Mouse (Mus musculus): ENCODE results near the gene Arhgap9. TPM values are rescaled to one million over a fixed set of nuclear protein-coding genes. Genes with fewer than 3 reads are reported as not detected.

Arhgap9 gene
- 0.77 and 1.4 TPM in 2 replicates for polyA plus RNA-seq (2015; fragmentation: Nextera tagmentation; extraction: Ambion mirVana)

DNA sequence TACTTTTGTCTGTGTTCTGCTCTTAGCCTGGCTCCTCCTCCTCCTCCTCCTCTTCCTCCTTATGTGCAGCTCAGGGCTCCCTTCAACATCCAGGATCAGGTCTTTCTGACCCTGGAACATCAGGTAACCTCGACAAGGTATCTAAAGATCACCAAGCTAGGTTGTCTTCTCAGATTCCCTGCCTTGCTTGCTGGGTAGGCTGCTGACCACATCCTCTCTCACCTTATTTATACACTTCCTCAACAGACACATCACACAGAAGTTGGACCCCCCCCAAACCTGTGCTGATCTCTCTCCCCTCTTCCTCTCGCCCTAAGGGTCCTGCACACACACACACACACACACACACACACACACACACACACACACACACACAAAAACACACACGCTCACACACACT is at the start of gene Arhgap9:
Gene Arhgap9 (plus strand): TSS at position 344 of the 400 bp plus-strand sequence.
- Histone ChIP-seq H3K27me3 (peaks cover 53% of the 10 kb centered on the region), H3K9ac (replicated peaks) (no peak within 1 kb of the TSS), H3K4me1 (replicated peaks) (peaks cover 9% of the 10 kb centered on the region), H3K36me3 (no peaks in the 10 kb centered on the region), H3K4me2 (replicated peaks) (no peak within 1 kb of the TSS), H3K4me3 (replicated peaks) (no peak within 1 kb of the TSS), H3K9me3 (no peaks in the 10 kb centered on the region), H3K27ac (no peak within 1 kb of the TSS)
- no peak for ATAC-seq
- WGBS, result 78% methylated on average over 2 of the region's 3 CpGs

DNA sequence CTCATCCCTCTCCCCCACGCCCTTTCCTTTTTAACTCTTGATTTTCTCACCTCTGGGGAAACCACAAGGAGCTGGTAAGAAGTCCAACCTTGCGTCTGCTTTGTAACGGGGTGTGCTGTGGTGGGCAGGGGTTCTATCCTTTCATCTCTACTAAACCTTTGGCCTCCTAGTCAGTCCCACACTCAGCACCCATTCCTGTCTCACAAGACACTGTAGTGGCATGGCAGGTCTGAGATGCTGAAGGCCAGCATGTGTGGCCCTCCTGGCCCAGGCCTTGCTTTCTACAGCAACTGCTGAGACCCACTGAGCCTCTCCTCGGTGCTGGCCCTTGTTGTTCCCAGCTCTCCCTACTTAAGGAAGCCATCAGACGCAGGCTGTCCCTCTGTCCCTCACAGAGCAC is 49.4 kb upstream of the Arhgap9 start:
- Histone ChIP-seq H3K27me3 (no peaks in the 10 kb centered on the region), H3K36me3 (peaks cover 89% of the 10 kb centered on the region), H3K9me3 (no peaks in the 10 kb centered on the region), H3K4me2 (replicated peaks) (no peak overlapping the region), H3K4me1 (replicated peaks) (peaks cover 31% of the 10 kb centered on the region), H3K4me3 (replicated peaks) (no peak overlapping the region), H3K27ac (no peak overlapping the region), H3K9ac (replicated peaks) (no peak overlapping the region)
- ATAC-seq, result no peak
- WGBS, result 88% methylated on average over 5 of the region's 5 CpGs

DNA sequence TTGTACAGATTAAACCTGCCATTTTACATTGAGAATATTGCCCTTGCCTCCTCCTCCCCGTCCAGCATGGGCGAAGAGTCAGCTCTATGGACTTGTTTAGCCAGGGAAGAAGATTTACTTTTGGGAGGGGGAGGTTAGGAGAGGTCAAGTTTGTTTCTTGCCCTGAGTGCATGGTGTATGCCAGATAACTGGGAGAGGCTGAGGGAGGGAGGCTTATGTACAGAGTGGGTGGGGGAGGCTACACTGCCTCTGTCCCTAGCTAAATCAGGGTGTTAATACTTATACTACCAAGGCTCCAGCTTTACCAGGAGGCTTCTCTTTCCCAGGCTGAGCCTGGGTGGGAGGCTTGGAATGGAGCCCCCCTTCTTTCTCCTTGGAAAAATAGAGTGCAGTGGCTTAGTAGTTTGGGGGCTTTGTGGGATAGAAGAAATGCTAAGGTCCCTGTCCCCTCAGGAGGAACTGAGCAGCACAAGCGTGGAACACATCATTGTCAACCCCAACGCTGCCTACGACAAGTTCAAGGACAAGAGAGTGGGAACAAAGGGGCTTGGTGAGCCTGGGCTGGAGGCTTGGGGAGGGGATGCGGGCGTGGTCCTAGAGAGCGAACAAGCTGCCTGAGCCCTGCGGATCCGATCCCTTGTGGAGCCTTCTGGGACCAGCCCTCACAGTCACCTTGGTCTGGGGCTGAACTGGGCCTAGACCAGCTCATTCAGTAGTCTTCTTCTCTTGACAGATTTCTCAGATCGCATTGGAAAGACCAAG is 47.3 kb upstream of the Arhgap9 start:
- peaks cover 96% of the 10 kb centered on the region for H3K36me3 ChIP-seq
- peaks cover 10% of the 10 kb centered on the region for H3K4me1 ChIP-seq (replicated peaks)
- H3K27me3 ChIP-seq, result no peaks in the 10 kb centered on the region
- H3K9me3 ChIP-seq, result no peaks in the 10 kb centered on the region
- no peak overlapping the region for H3K4me2 ChIP-seq (replicated peaks)
- H3K27ac ChIP-seq, result no peak overlapping the region
- WGBS, result 81% methylated on average over 11 of the region's 11 CpGs
- no peak overlapping the region for H3K4me3 ChIP-seq (replicated peaks)
- ATAC-seq, result no peak
- no peak overlapping the region for H3K9ac ChIP-seq (replicated peaks)

DNA sequence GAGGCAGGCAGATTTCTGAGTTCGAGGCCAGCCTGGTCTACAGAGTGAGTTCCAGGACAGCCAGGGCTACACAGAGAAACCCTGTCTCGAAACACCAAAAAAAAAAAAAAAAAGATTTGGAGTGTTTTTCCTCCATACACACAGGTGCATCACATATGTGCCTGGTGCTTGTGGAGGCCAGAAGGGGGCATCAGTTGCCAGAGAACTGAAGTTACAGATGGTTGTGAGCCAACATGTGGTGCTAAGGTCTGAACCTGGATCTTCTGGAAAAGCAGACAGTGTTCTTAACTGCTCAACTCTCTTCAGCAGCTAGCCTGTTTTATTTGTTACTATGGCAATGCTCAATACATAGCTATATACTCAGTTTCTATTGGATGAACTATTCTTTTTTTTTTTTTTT is 42.0 kb upstream of the Arhgap9 start:
- Histone ChIP-seq H3K9me3 (no peaks in the 10 kb centered on the region), H3K36me3 (peaks cover 99% of the 10 kb centered on the region), H3K9ac (replicated peaks) (no peak overlapping the region), H3K27me3 (no peaks in the 10 kb centered on the region), H3K4me3 (replicated peaks) (no peak overlapping the region), H3K4me2 (replicated peaks) (no peak overlapping the region), H3K4me1 (replicated peaks) (peaks cover 4% of the 10 kb centered on the region; the same call in 1 of the 2 replicates), H3K27ac (no peak overlapping the region)
- WGBS, result 95% methylated on average over 2 of the region's 2 CpGs
- ATAC-seq, result no peak

DNA sequence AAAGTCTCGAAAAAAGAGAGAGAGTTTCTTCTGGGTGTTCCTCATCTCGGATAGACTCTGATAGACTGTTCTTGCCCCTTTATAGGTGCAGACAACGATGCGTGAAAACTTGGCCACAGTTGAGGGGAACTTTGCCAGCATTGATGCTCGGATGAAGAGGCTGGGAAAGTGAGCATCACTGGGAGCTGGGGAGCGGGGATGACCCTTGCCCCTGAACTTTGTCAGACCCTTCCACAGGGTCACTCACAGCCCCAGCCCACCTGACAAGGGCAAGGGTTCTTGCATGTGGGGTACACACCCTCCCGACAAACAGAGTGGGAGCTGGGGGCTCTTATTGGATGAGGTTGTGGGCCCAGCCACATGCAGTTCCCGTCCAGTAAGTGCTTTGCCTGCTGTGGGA is 40.4 kb upstream of the Arhgap9 start:
- no peak overlapping the region for H3K27ac ChIP-seq
- H3K4me3 ChIP-seq (replicated peaks), result no peak overlapping the region
- 89% methylated on average over 8 of the region's 8 CpGs for WGBS
- no peaks in the 10 kb centered on the region for H3K9me3 ChIP-seq
- ATAC-seq, result no peak
- H3K27me3 ChIP-seq, result no peaks in the 10 kb centered on the region
- peaks cover 20% of the 10 kb centered on the region for H3K4me1 ChIP-seq (replicated peaks)
- H3K9ac ChIP-seq (replicated peaks), result no peak overlapping the region
- H3K4me2 ChIP-seq (replicated peaks), result no peak overlapping the region
- H3K36me3 ChIP-seq, result peaks cover 99% of the 10 kb centered on the region

DNA sequence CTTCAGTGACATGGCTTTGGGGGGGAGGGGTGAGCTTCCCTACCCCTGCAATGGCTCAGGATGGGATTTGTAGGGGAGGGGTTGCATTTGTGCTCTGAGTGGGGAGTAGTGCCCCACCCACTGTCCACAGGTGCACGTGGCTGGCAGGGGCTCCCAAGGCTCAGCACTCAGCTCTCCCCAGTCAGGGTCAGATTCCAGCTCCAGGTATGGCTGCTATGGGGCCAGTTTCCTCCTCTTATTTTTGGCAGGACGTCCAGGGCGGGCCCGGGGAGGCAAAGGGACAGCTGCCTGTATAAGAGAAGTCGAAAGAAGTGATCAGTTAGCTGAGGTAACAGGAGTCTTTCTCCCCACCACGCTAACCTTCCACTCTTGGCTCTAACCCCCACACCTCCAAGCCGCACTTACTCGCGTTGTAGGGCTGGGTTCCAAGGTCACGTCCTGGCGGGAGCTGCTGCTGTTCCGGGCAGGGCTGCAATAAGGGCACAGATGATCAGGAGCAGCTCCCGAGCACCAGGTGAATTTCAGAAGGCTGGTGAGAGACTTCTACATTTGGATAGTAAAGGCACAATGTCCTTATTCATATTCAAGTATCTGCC is 39.0 kb upstream of the Arhgap9 start:
- 0 out of 2 replicates have a peak overlapping the region, but pooled peaks have one; percentile 45 for H3K27ac ChIP-seq
- 89% methylated on average over 13 of the region's 13 CpGs for WGBS
- no peak overlapping the region for H3K4me2 ChIP-seq (replicated peaks)
- ATAC-seq, result no peak
- H3K27me3 ChIP-seq, result no peaks in the 10 kb centered on the region
- H3K9me3 ChIP-seq, result no peaks in the 10 kb centered on the region
- no peak overlapping the region for H3K9ac ChIP-seq (replicated peaks)
- peaks cover 34% of the 10 kb centered on the region for H3K4me1 ChIP-seq (replicated peaks)
- peaks cover 96% of the 10 kb centered on the region for H3K36me3 ChIP-seq
- no peak overlapping the region for H3K4me3 ChIP-seq (replicated peaks)

DNA sequence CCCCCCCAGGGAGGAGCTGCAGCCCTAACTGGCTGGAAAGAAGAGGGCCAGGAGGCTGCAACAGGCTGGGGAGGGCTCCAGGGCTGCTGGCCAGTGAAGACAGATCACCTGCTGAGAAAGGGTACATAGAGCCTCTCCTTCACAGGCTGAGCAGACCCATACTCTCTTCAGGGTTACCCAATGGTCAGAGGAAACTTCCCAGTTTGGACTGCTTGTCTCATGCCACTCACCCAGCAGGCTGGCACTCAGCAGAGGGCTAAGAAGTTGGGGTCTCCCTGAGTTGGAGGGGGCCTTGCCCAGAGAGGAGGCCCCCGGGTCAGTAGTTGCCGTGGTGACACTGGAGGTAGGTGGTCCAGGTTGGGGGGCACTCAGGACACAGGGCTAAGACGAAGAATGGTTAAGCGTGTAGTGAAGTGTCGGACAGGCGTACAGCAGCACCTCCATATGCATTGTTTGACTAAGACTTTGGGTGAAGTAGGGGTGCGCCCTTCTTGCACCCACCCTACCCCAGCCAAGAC is 37.6 kb upstream of the Arhgap9 start:
- H3K27ac ChIP-seq, result no peak overlapping the region
- 88% methylated on average over 7 of the region's 7 CpGs for WGBS
- peaks cover 81% of the 10 kb centered on the region for H3K36me3 ChIP-seq
- H3K9me3 ChIP-seq, result no peaks in the 10 kb centered on the region
- H3K4me2 ChIP-seq (replicated peaks), result no peak overlapping the region
- no peak overlapping the region for H3K4me3 ChIP-seq (replicated peaks)
- H3K9ac ChIP-seq (replicated peaks), result no peak overlapping the region
- H3K27me3 ChIP-seq, result no peaks in the 10 kb centered on the region
- H3K4me1 ChIP-seq (replicated peaks), result peaks cover 40% of the 10 kb centered on the region
- ATAC-seq, result no peak

DNA sequence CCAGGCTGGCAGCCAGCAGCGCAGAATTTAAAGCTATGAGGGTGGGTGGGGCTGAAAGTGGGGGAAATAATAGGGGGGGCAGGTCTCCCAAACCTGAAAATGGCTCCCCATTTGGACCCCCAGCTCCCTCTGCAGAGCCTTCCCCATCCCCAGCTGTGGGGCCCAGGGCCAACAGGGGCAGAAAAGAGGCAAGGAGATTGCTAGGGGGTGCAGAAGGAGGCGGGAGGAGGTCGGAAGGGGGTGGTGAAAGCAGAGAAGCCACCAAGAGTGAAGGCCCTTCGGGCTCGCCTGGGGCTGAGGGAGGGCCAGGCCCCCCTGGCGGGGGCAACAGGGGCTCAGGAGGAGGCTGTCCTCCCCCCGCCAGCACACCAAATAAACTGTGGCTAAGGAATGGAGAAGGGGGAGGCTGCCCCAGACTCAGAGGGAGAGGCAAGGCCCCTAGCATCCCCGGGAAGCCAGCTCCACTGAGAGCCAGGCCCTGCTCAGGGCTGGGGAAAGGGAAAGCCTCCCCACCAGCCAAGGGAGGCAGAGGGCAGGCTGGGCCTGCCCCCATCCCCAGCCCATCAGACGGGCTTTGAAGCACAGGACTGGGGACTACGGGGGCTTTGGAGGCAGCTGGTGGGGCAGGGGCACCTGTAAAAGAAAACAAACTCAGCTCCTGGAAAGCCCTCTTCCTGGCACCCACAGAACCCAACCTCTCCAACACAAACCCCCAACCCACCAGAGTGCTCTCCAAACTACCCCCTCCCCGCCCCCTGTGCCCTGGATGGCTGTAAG is 36.9 kb upstream of the Arhgap9 start:
- Histone ChIP-seq H3K9me3 (no peaks in the 10 kb centered on the region), H3K36me3 (peaks cover 74% of the 10 kb centered on the region), H3K27me3 (no peaks in the 10 kb centered on the region), H3K4me3 (replicated peaks) (no peak overlapping the region), H3K27ac (0 out of 2 replicates have a peak overlapping the region, but pooled peaks have one; percentile 4), H3K4me1 (replicated peaks) (peaks cover 47% of the 10 kb centered on the region), H3K9ac (replicated peaks) (peak overlapping the region; percentile 82; the same call in 1 of the 2 replicates), H3K4me2 (replicated peaks) (no peak overlapping the region)
- WGBS, result 66% methylated on average over 10 of the region's 11 CpGs
- no peak for ATAC-seq

DNA sequence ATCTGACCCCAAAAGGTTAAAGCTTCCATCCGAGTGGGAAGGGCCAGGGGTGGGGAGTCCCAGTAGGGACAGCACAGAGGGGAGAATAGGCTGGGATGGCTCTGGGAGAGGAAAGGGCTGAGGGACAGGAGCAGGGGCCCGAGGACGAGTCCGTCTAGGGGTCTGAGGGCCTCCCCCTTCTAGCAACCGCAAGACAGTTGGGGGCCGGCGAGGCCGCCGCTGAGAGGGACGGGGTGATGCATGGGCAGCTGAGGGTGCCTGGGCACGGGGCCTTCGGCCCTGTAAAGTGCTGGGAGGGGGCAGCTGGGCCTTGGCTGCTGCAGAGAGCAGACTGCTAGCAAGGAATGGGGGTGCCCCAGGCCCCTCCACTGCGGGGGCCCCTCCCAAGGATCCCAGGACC is 36.1 kb upstream of the Arhgap9 start:
- Histone ChIP-seq H3K4me1 (replicated peaks) (peaks cover 49% of the 10 kb centered on the region), H3K9ac (replicated peaks) (peak overlapping the region; percentile 82; the same call in 1 of the 2 replicates), H3K27ac (peak overlapping the region; percentile 53; the same call in 1 of the 2 replicates), H3K4me3 (replicated peaks) (no peak overlapping the region), H3K27me3 (no peaks in the 10 kb centered on the region), H3K36me3 (peaks cover 67% of the 10 kb centered on the region), H3K9me3 (no peaks in the 10 kb centered on the region), H3K4me2 (replicated peaks) (no peak overlapping the region; the same call in 1 of the 2 replicates)
- no peak for ATAC-seq
- WGBS, result 71% methylated on average over 9 of the region's 13 CpGs

DNA sequence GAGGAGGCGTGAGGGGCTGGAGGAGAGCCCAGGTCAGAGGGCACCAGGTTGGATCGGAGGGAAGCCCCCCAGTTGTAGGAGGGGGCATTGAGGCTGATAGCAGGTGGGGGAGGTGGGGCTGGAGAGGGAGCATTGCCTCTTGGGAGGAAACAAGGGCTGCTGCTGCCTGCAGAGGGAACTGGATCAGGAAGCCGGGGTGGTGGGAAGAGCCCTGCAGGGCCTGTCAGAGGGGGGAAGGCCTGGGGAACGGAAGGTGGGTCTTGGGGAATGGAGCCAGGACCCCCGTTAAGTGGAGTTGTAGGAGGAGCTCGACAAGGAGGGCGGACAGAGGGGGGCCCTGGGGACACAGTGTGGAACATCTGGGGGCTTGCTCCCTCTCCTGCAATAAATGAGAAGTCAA is 35.6 kb upstream of the Arhgap9 start:
- peak overlapping the region; percentile 82; the same call in 1 of the 2 replicates for H3K9ac ChIP-seq (replicated peaks)
- H3K27ac ChIP-seq, result peak overlapping the region; percentile 53
- 61% methylated on average over 7 of the region's 7 CpGs for WGBS
- H3K4me1 ChIP-seq (replicated peaks), result peaks cover 52% of the 10 kb centered on the region
- ATAC-seq, result no peak
- H3K4me3 ChIP-seq (replicated peaks), result peak overlapping the region; percentile 71
- H3K9me3 ChIP-seq, result no peaks in the 10 kb centered on the region
- no peaks in the 10 kb centered on the region for H3K27me3 ChIP-seq
- peaks cover 62% of the 10 kb centered on the region for H3K36me3 ChIP-seq
- H3K4me2 ChIP-seq (replicated peaks), result peak overlapping the region; percentile 86

DNA sequence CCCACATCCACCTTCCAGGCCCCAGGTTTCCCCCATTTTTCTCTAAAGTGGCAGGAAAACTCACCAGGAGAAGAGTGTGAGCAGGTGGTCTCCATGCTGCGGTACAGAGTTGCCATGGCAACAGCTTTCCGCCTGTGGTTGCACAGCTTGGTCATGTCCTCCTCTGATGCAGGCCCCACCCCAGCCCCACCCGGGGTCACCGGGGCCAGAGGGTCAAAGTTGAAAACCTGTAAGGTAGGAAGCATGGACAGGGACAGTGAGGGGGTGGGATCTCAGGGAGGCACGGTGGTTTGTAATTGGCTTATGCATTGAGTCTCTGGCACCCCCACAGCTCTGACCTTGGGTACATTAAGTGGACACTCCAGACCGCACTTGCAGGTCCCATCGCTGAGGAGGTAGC is 35.0 kb upstream of the Arhgap9 start:
- Histone ChIP-seq H3K9ac (replicated peaks) (peak overlapping the region; percentile 82), H3K27ac (peak overlapping the region; percentile 53), H3K27me3 (no peaks in the 10 kb centered on the region), H3K9me3 (no peaks in the 10 kb centered on the region), H3K4me2 (replicated peaks) (peak overlapping the region; percentile 86), H3K4me3 (replicated peaks) (peak overlapping the region; percentile 71), H3K4me1 (replicated peaks) (peaks cover 57% of the 10 kb centered on the region), H3K36me3 (peaks cover 56% of the 10 kb centered on the region)
- 47% methylated on average over 7 of the region's 7 CpGs for WGBS
- ATAC-seq, result no peak
